Mouse (Mus musculus): Measurements from ENCODE around the gene Tfcp2.

Gene Tfcp2

GRCm38 (mm10) chr15:100485576-100485975 is 66.2 kb downstream of the Tfcp2 start:
- DNase-seq = no peak

- DNase-seq = no peak
Measured at GRCm38 (mm10) chr15:100478925-100479324, 72.9 kb downstream of the Tfcp2 start.

DNA sequence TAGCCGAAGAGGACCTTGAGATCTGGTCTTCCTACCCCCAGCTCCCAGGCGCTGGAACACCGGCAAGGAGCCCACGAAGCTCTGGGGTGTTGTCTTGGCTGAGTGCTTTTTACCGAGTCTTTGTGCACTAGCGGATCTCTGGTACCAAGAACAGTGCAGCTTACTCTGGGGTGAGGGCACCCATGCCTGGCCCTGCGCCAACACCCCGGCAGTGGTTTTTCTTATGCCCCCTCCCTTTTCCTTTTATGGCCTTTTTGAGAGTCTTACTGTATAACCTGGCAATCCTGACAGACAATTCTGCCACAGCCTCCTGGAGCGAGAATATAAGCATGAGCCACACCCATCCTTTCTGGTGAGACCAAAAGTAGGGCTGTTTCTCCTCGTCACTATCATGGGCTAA is 73.5 kb downstream of the Tfcp2 start:
- DNase-seq = no peak

GRCm38 (mm10) chr15:100473926-100474503 is 77.8 kb downstream of the Tfcp2 start:
- no peak for DNase-seq

- DNase-seq = no peak
Measured at GRCm38 (mm10) chr15:100470037-100470436, 81.8 kb downstream of the Tfcp2 start.

- DNase-seq = no peak
Measured at GRCm38 (mm10) chr15:100469189-100469545, 82.6 kb downstream of the Tfcp2 start.

DNA sequence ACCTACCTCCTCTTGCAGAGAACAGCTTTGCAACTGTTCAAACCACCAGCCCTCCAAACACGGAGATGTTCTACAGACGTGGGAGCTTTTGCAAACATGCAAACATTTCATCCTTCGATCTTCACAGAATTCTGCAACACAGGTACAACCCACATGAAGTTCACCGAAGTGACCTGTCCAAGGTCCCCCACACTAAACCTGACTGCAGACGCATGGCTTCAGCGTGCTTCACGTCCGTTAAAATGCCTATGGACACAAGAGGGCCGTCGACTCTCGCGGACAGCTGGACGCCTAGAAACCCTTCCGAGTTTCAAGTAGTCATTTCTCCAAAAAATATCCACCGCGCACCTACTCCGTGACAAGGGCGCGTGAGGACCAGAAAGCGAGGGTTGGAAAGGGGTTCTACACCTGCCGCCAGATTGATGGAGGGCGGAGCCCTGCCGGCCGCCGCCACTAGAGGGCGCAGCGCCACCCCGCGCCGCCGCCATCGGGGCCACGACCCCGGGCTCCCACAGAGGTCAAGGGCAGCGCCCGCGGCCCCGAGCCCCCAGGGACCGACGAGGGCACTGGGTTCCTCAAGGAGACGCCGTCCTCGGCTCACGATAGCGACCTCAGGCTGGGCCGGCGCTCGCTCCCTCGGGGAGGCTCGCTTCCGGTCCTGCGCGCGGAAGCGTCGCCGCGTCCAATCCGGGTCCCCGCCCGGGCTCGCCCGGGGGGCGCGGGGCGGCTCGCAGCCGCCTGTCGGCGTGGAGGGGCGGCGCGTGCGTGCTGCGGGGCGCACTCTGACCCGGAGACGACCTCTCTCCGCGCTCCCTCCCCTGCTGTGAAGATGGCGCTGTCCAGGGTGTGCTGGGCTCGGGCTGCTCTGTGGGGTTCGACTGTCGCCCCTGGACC is 83.3 kb downstream of the Tfcp2 start, which contains the start of gene Letmd1:
Gene Letmd1 (plus strand): TSS at position 729 of the 894 bp plus-strand sequence.
- DNase-seq = peak; percentile 90 to 93

DNA sequence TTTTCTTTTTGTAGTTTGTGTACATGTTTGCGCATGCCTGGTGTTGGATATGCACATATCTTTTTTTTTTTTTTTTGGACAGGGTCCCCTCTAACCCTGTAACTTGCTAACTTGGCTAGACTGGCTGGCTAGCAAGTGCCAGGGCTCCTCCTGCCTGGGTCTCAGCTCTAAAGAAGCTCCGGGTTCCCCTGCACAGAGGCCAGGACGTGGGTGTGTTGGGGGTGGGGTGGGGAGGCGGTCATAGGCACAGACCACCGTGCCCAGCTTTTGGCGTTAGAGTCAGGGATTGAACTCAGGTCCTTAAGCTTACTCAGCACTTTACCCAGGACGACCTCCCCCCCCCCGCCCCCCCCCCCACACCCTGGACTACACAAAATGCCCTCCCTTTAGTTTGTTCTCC is 84.1 kb downstream of the Tfcp2 start:
- DNase-seq = no peak

DNA sequence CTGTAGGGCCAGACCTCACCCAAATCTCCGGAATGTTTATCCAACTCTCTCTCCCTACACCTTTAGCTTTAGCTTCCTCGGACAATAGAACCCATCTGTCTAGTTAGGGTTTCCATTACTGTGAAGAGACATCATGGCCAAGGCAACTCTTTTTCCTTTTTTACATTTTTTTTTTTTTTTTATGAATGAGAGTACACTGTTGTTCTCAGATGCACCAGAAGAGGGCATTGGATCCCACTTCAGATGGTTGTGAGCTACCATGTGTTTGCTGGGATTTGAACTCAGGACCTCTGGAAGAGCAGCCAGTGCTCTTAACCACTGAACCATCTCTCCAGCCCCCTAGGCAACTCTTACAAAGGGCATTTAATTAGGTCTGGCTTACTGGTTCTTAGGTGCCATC is 86.4 kb downstream of the Tfcp2 start:
- no peak for DNase-seq

- DNase-seq = peak; percentile 87
Measured at GRCm38 (mm10) chr15:100463712-100464111, 88.1 kb downstream of the Tfcp2 start.

DNA sequence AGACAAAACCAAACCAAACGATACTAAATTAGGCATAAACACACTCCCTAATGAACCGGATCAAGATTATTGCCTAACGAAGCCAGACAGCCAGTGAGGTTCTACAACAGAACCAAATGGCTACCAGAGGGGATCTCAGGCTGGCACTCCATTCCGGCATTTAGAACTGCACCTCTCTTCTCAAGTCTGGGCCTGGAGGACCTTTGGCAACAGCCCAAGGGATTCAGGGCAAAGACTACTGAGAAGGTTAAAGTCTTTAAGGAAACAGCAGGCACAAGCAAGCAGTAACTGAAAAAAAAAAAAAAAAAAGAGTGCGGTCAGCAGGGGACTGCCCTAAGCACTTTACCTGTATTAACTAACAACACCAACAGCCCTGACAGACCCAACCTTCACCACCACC is 89.7 kb downstream of the Tfcp2 start:
- peak; percentile 41 to 65 for DNase-seq

- no peak for DNase-seq
Measured at GRCm38 (mm10) chr15:100461646-100462045, 90.2 kb downstream of the Tfcp2 start.

DNA sequence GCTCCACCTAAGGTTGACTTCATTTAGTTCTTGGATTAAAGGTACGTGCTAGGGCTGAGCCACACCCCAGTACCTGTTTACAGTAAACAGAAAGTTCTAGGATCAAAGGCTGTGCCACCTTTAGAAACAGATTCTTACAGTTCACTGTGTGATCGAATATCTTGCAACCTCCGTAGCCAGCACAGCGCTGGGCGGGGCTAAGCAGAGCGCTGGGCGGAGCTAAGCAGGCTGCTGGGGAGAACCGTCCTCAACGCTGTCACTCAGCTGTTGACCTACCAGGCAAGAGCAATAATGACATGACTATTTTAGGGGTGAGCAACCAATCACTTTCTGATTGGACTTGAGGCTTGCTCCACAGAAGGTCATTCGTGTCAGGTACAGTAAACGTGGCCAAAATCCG is 90.9 kb downstream of the Tfcp2 start:
- peak; percentile 53 to 68 for DNase-seq

GRCm38 (mm10) chr15:100458055-100458454 is 93.8 kb downstream of the Tfcp2 start:
- peak; percentile 82 to 87 for DNase-seq

DNA sequence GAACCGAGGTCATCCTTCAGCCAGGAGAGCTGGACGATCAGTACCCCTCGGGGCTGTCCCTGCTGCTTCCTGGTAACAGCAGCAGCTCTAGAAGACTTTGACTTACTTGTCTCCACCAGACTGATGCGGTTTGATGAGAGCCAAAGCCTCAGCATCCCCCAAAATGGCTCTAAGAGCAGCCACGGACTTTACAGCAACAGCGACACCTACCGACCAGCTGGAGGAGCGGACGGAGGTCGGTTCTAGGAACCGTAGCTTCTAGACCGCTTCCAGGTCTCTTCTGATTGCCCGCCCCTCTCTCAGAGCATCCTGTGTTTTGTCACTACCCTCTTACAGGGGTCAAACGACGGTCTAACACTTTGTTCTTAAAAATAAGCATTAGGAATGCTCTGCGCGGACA is 94.5 kb downstream of the Tfcp2 start:
- peak; percentile 87 to 88 for DNase-seq

DNA sequence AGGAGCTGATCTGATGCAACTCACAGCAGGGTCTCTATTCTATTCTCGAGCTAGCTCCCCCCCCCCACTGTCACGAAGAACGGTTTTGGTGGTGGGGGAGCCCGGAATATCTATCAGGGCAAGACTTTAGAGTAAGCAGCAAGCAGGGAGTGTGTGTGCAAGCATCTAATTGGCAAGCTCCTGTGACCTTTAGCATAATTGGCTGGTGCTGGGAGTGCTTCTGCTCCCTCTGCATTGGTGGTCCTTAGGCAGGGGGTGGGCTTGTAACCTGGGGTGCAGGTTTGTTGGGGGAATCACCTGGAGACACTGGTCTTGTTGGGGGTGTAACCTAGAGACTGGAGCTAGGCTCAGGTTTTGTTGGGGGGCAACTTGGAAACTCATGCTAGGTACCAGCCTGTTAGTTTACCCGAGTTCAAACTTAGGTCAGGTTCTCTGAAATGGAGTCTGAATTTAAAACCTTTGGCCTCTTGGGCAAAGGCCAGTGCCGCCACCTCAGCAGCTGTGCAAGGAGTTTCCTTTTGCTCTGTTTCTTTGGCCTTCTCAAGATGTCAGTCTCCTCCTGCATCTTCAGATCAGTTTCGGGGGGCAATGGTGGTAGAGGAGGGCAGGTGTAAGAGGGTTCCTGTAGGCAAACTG is 95.3 kb downstream of the Tfcp2 start:
- peak in 1 of 2 experiments; percentile 57 for DNase-seq

DNA sequence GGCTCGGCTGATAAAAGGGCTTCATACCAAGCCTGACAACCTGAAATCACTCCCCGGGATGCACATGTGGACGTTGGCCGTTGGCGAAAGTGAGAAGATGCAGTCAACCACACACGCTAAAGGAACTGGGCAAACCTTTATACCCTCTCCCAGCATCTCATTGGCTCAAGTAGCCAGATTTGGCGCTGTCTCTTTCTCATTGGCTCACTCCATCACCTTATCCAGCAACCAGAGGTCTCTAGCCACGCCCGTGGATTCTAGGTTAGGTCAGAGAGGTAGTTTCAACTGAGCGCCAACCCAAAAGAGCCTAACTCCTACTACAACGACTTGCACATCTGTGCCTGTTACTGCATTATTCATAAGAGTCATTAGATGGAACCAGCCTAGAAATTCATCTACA is 99.3 kb downstream of the Tfcp2 start:
- no peak for DNase-seq

DNA sequence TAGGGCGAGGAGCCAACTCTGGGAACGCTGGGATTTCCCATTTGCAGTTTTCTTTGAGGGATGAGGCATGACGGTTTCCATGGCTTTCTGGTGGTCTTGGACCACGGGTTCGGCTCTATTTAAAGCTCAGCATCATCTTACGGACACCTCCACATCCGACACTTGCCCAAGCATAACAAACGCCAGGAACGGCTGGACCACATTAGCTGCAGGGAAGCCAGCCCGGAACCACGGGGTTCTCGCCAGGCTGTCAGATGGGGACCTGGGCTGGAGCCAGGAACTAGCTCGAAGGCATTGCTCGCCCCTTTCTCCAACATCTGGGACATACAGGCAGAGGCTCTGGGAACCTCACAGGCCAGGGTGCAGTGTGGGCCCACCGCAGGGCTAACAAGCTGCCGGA is 100.6 kb downstream of the Tfcp2 start:
- DNase-seq = peak in 1 of 2 experiments; percentile 48

DNA sequence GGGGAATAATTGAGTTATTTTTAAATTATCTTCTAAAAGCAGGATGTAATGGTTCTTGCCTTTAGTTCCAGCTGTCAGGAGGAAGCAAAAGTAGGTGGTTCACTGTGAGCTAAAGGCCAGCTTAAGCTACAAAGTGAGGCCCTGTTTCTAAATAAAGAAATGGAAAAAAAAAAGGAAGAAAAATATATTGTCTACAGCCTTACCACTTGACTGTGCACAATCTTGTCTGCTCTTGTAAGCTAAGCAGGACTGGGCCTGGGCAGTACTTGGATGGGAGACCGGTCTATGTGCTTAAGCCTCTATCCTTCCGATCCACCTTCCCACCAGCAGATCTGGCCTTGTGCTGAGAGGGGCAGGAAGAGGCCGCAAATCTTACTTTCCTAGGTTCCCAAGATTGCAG is 102.3 kb downstream of the Tfcp2 start:
- no peak for DNase-seq

DNA sequence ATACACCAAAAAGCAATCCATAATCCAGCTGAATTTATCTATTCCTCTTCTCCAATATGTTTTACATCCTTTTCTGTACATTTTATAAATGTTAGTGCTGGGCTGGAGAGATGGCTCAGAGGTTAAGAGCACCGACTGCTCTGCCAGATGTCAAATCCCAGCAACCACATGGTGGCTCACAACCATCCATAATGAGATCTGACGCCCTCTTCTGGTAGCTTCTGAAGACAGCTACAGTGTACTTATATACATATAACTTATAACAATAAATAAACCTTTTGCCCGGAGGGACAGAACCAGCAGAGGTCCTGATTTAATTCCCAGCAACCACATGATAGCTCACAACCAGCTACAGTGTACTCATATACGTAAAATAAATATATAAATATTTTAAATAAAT is 103.2 kb downstream of the Tfcp2 start:
- no peak for DNase-seq

Data from kidney, postnatal 4 days (tissue).